Mouse (Mus musculus) forebrain, embryonic 14.5 days (tissue): ENCODE results near the gene Cd300c. TPM values are rescaled to one million over a fixed set of nuclear protein-coding genes. Genes with fewer than 3 reads are reported as not detected.
"Not testable (repeated sequence)": the region's sequence is repeated elsewhere in the genome, so short reads cannot be mapped to it uniquely, and the experiment has no call there.

Experiments
- ATAC-seq: fragments of 200-750 bp; cut with Nextera tagmentation; 2 replicates; pipeline ENCODE4 v1.8.0; 2017; ENCODE audit warnings: mild to moderate bottlenecking, moderate library complexity
- DNase-seq: peaks from one replicate; pipeline ENCODE4 v3.0.0-alpha.2; 2015; ENCODE audit warnings: low spot score
- H3K27ac ChIP-seq: fragments of 300-500 bp; sonication (generic); 2 replicates; pipeline ENCODE4 v1.5.1; 2014; ENCODE audit warnings: low read depth, mild to moderate bottlenecking, control low read depth, low read length, moderate library complexity
- H3K27me3 ChIP-seq: fragments of 300-500 bp; sonication (generic); replicated peaks from 2 replicates; pipeline ENCODE4 v1.6.1; 2014; ENCODE audit warnings: low read length, control low read depth, mixed read lengths; ENCODE audit not compliant: control insufficient read depth, insufficient read depth
- H3K36me3 ChIP-seq: fragments of 300-500 bp; sonication (generic); 2 replicates; pipeline ENCODE4 v1.6.1; 2014; ENCODE audit warnings: low read length, control low read depth; ENCODE audit not compliant: control insufficient read depth, insufficient read depth
- H3K4me1 ChIP-seq: fragments of 300-500 bp; sonication (generic); 2 replicates; pipeline ENCODE4 v1.6.1; 2014; ENCODE audit warnings: antibody characterized with exemption, low read length, control low read depth; ENCODE audit not compliant: control insufficient read depth, insufficient read depth
- H3K4me2 ChIP-seq: fragments of 300-500 bp; sonication (generic); 2 replicates; pipeline ENCODE4 v1.6.1; 2014; ENCODE audit warnings: mild to moderate bottlenecking, control low read depth, low read length
- H3K4me3 ChIP-seq: fragments of 300-500 bp; sonication (generic); 2 replicates; pipeline ENCODE4 v1.5.1; 2014; ENCODE audit warnings: low read depth, low read length, control low read depth
- H3K9ac ChIP-seq: fragments of 300-500 bp; sonication (generic); 2 replicates; pipeline ENCODE4 v1.6.1; 2014; ENCODE audit warnings: mild to moderate bottlenecking, low read length, control low read depth, moderate library complexity
- H3K9me3 ChIP-seq: fragments of 300-500 bp; sonication (generic); replicated peaks from 2 replicates; pipeline ENCODE4 v1.6.1; 2016; ENCODE audit warnings: low read length, control low read depth, mixed read lengths; ENCODE audit not compliant: control insufficient read depth
- WGBS: fragments of 180-500 bp; shearing (Covaris S2); extraction: QIAGEN DNeasy Blood & Tissue Kit; methylation state at CpG from one replicate; pipeline ENCODE4 v1.1.7; 2014; 5-methylcytosine and 5-hydroxymethylcytosine counted together
- polyA plus RNA-seq: library from polyadenylated mRNA; unstranded; fragments of >200 nt; fragmentation: Nextera tagmentation; extraction: Ambion mirVana; gene quantifications from 2 replicates; pipeline ENCODE4 v1.2.1, GENCODE M21; 2014

Cd300c gene
- not detected in 2 replicates for polyA plus RNA-seq

DNA sequence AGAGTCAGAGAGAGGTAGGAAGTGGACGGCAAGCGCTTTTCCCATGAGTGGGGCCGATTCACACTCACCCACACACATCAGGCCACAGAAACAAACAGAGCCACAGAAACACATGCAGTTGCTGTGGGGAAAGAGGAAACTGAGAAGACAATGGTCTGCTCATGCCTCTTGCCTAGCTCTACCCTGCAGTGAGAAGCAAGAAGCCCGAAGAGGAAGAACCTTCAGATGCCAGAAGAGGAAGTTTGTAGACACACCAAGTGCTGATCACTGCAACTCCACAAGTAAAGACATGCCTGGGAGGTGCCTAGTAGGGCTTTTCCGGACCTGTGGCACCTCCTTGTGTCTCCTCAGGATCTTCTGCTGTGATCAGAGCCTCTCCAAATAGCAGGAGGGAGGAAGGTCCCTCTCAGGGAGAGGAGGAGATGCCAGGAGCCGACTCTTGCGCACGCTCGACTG is at the start of gene Cd300c:
Cd300c (minus strand) TSS at position 406 of the 456 bp plus-strand sequence.
- WGBS: 80% methylated on average over 9 of the region's 9 CpGs
- no peak for DNase-seq
- no peaks in the 10 kb centered on the region for H3K27me3 ChIP-seq
- H3K27ac ChIP-seq: no peak within 1 kb of the TSS
- H3K4me3 ChIP-seq: no peak within 1 kb of the TSS
- no peaks in the 10 kb centered on the region for H3K4me1 ChIP-seq
- no peaks in the 10 kb centered on the region for H3K36me3 ChIP-seq
- no peak within 1 kb of the TSS for H3K9ac ChIP-seq
- no peak within 1 kb of the TSS for H3K4me2 ChIP-seq
- no peak for ATAC-seq
- 0 out of 2 replicates have a peak, but pooled peaks cover 1% of the 10 kb centered on the region for H3K9me3 ChIP-seq

DNA sequence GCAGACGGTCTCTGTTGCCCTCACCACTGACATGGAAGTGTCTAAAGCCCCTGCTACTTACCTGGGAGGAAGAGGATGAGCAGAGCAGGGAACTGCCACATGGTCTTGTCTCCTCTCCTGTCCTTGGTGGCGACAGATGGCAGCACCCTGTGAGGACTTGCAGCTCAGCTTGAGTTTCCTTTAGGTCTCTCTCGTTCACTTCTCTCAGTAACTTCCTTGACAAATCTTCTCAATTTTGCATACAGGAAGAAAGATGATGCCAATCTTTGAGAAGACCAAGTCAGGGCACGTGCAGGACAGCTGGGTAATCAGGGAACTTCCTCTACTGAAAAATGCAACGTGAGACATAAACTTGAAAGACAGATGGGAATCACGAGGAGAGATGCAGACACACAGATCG is 47.1 kb upstream of the Cd300c start, which contains the start of gene Cd300ld2:
Cd300ld2 (minus strand) TSS at position 101 of the 400 bp plus-strand sequence.
- H3K4me1 ChIP-seq, H3K27ac ChIP-seq, H3K9ac ChIP-seq, H3K27me3 ChIP-seq, H3K36me3 ChIP-seq, H3K4me2 ChIP-seq, ATAC-seq, H3K9me3 ChIP-seq, H3K4me3 ChIP-seq, DNase-seq: not testable (repeated sequence)
- WGBS: no CpG with 5 or more reads among the region's 7 CpGs

DNA sequence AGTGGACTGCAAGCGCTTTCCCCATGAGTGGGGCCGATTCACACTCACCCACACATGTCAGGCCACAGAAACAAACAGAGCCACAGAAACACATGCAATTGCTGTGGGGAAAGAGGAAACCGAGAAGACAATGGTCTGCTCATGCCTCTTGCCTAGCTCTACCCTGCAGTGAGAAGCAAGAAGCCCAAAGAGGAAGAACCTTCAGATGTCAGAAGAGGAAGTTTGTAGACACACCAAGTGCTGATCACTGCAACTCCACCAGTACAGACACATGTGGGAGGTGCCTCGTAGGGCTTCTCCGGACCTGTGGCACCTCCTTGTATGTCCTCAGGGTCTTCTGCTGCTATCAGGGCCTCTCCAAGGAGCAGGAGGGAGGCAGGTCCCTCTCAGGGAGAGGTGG is 35.1 kb upstream of the Cd300c start:
- H3K9ac ChIP-seq: no peak overlapping the region
- H3K9me3 ChIP-seq: no peaks in the 10 kb centered on the region
- WGBS: 92% methylated on average over 5 of the region's 5 CpGs
- no peak overlapping the region for H3K4me3 ChIP-seq
- H3K4me2 ChIP-seq: no peak overlapping the region
- H3K36me3 ChIP-seq: no peaks in the 10 kb centered on the region
- H3K4me1 ChIP-seq: no peaks in the 10 kb centered on the region
- no peak overlapping the region for H3K27ac ChIP-seq
- DNase-seq: no peak
- no peaks in the 10 kb centered on the region for H3K27me3 ChIP-seq
- ATAC-seq: no peak

DNA sequence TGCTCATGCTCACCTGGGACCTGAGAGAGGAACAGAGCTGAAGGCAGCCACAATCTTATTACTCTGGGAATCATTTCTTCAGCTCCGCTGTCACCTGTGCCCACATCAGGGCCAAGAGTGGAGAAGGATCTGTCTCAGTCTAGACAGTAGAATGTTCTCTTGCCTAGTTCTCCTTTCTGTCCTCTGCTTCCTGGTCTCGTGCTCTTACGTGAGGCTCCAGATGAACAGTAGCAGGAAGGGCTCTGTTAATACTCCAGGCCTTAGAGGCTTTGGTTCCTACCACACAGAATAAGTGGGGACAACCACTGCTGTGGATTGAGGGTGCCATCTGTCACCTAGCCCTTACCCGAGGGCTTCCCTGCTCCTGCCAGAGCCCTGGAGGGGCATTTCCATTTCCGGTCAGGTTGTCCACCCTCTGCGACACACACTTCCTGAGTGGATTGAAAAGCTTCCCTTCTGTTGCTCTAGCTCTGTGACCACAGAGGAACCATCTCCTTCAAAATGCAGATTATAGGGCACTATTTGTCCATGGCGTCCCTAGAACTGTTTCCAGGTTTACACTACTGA is 32.6 kb upstream of the Cd300c start, which contains the start of gene Cd300c2:
Cd300c2 (minus strand) TSS at position 407 of the 567 bp plus-strand sequence.
- H3K4me1 ChIP-seq: no peaks in the 10 kb centered on the region
- no peak within 1 kb of the TSS for H3K9ac ChIP-seq
- ATAC-seq (no peak), DNase-seq (no peak)
- H3K4me2 ChIP-seq: no peak within 1 kb of the TSS
- 90% methylated on average over 7 of the region's 7 CpGs for WGBS
- no peaks in the 10 kb centered on the region for H3K36me3 ChIP-seq
- no peaks in the 10 kb centered on the region for H3K27me3 ChIP-seq
- H3K27ac ChIP-seq: no peak within 1 kb of the TSS
- H3K4me3 ChIP-seq: no peak within 1 kb of the TSS
- H3K9me3 ChIP-seq: no peaks in the 10 kb centered on the region

DNA sequence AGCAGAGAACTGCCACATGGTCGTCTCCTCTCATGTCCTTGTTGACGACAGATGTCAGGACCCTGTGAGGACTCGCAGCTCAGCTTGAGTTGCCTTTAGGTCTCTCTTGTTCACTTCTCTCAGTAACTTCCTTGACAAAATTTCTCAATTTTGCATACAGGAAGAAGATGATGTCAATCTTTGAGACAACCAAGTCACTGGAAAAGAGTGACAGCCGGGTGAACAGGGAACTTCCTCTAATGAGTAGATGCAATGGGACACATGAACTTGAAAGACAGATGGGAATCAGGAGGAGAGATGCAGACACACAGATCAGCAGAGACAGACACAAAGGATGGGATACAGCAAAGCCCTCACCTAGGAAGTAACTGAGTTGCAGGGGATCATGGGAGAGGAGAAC is 20.8 kb upstream of the Cd300c start, which contains the start of gene Cd300ld:
Cd300ld (minus strand) TSS at position 130 of the 400 bp plus-strand sequence.
- WGBS: 86% methylated on average over 4 of the region's 4 CpGs
- Histone ChIP-seq H3K27me3 (no peaks in the 10 kb centered on the region), H3K9ac (no peak within 1 kb of the TSS), H3K4me2 (no peak within 1 kb of the TSS), H3K9me3 (no peaks in the 10 kb centered on the region), H3K27ac (no peak within 1 kb of the TSS), H3K36me3 (no peaks in the 10 kb centered on the region), H3K4me1 (no peaks in the 10 kb centered on the region), H3K4me3 (no peak within 1 kb of the TSS)
- DNase-seq: no peak
- ATAC-seq: no peak

DNA sequence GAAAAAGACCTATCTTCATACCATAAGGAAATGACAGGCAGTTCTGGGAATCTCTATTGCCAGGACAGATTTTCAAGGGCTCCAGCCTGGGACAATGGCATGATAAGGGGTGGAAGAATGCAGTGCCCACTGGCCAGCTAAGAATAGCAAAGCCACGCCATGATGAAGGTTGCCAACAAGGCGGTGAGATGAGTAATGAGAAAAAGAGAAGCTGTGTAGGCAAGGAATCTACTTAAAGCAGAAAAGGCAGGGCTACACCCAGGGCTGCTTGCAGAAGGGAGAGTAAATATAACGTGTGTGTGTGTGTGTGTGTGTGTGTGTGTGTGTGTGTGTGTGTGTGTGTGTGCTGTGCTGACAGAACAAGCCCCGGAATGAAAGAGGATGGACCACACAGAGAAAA is 12.9 kb upstream of the Cd300c start:
- Histone ChIP-seq H3K4me2 (no peak overlapping the region), H3K36me3 (no peaks in the 10 kb centered on the region), H3K27ac (no peak overlapping the region), H3K4me1 (no peaks in the 10 kb centered on the region), H3K4me3 (no peak overlapping the region), H3K9ac (no peak overlapping the region), H3K27me3 (no peaks in the 10 kb centered on the region), H3K9me3 (no peaks in the 10 kb centered on the region; the same call in 1 of the 2 replicates)
- 79% methylated on average over 4 of the region's 4 CpGs for WGBS
- ATAC-seq (no peak), DNase-seq (no peak)

DNA sequence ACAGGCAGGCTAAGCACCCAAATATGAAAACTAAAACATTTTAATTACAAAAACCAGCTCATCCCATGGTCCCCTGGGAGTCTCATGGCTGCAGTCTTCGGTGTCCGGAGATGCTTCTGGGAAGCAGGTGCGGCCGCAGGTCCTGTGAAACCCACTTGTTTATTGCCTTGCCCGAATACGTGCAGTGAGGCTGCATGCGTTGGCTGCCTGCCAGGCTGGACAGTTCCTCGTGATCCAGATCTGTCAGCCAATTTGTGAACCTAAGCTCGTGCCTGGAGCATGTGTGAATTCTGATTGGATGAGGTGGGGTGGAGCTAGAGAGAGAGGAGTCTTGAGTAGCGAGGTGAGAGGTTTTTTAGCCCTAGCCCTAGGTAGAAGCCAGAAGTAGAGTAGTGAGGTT is 3.8 kb upstream of the Cd300c start:
- Histone ChIP-seq H3K36me3 (no peaks in the 10 kb centered on the region), H3K9me3 (peaks cover 4% of the 10 kb centered on the region; the same call in 1 of the 2 replicates), H3K27me3 (no peaks in the 10 kb centered on the region), H3K9ac (no peak overlapping the region), H3K27ac (no peak overlapping the region), H3K4me1 (no peaks in the 10 kb centered on the region), H3K4me3 (no peak overlapping the region), H3K4me2 (no peak overlapping the region)
- DNase-seq (no peak), ATAC-seq (no peak)
- WGBS: 80% methylated on average over 10 of the region's 10 CpGs

DNA sequence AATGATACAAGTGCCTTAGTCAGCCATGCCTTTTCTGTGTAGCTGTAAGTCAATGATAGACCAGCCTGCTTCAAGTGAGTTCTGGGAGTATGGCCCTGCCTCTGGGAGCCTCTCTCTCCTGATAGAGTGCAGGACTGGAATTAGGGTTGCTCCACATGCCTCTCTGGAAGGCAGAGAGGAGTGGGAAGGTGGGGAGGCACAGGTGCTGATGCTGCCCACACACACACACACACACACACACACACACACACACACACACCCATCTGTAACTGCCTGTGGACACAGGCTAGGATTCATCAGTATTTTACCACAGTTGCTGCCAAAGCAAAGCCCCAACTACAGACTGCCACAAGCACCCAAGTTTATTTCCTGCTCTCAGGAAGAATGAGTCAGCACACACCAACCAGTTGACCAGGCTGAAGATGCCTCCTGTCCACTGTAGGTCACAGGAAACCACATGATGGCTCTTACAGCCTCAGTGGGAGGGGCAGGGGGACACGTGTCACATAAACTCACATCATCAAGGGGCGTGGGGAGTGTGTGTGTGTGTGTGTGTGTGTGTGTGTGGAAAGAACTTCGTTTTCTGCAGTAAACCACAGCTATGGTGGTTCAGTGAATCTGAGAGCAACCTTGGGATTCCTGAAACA is 3.7 kb downstream of the Cd300c start:
- H3K9me3 ChIP-seq: no peaks in the 10 kb centered on the region
- WGBS: 63% methylated on average over 3 of the region's 3 CpGs
- no peak for ATAC-seq

DNA sequence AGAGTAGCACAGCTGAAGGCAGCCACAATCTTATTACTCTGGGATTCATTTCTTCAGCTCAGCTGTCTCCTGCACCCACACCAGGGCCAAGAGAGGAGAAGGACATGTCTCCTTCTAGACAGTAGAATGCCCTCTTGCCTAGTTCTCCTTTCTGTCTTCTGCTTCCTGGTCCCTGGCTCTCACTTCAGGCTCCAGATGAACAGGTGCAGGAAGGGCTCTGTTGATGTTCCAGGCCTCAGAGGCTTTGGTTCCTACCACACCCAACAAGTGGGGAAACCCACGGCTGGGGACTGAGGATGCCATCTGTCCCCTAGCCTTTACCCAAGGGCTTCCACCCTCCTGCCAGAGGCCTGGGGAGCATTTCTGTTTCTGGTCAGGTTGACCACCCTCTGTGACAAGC is 8.6 kb downstream of the Cd300c start:
- Histone ChIP-seq H3K9ac (no peak overlapping the region), H3K27ac (no peak overlapping the region), H3K27me3 (no peaks in the 10 kb centered on the region), H3K9me3 (no peaks in the 10 kb centered on the region), H3K4me2 (no peak overlapping the region), H3K4me1 (no peaks in the 10 kb centered on the region), H3K4me3 (no peak overlapping the region), H3K36me3 (no peaks in the 10 kb centered on the region)
- ATAC-seq: no peak
- 85% methylated on average over 1 of the region's 1 CpGs for WGBS
- DNase-seq: no peak

More for the DNA sequence above, 3.7 kb downstream of the Cd300c start:
- no peak for DNase-seq
- H3K27ac ChIP-seq: no peak overlapping the region
- H3K27me3 ChIP-seq: no peaks in the 10 kb centered on the region
- H3K4me2 ChIP-seq: no peak overlapping the region
- H3K4me3 ChIP-seq: no peak overlapping the region
- no peaks in the 10 kb centered on the region for H3K36me3 ChIP-seq
- H3K9ac ChIP-seq: no peak overlapping the region
- H3K4me1 ChIP-seq: no peaks in the 10 kb centered on the region
